Mouse (Mus musculus) erythroblast, embryonic 14.5 days (primary cell): ENCODE data around the gene Rab15.

Experiments used
- GATA1 ChIP-seq: IDR thresholded peaks from 2 replicates; pipeline ENCODE4 v1.6.1; 2012; ENCODE audit warnings: low read length, inconsistent platforms, mixed read lengths
- TAL1 ChIP-seq: IDR thresholded peaks from 3 replicates; pipeline ENCODE4 v1.6.1; 2012; ENCODE audit warnings: low read length, inconsistent platforms, mixed read lengths

- TF ChIP-seq TAL1 (no peak), GATA1 (no peak)
Measured at GRCm38 (mm10) chr12:76811006-76811405, 11.7 kb downstream of the Rab15 start.
